Mouse (Mus musculus) kidney, postnatal 25 days (tissue): ENCODE measurements around the gene Ceacam3.
"Not testable (repeated sequence)": the region's sequence is repeated elsewhere in the genome, so short reads cannot be mapped to it uniquely, and the experiment has no call there.

ENCODE experiments used
- DNase-seq, 2 experiments: peaks; one replicate each; pipeline ENCODE4 v3.0.0; 2021; ENCODE audit warnings: mixed read lengths in 2 of 2

Ceacam3 gene

DNA sequence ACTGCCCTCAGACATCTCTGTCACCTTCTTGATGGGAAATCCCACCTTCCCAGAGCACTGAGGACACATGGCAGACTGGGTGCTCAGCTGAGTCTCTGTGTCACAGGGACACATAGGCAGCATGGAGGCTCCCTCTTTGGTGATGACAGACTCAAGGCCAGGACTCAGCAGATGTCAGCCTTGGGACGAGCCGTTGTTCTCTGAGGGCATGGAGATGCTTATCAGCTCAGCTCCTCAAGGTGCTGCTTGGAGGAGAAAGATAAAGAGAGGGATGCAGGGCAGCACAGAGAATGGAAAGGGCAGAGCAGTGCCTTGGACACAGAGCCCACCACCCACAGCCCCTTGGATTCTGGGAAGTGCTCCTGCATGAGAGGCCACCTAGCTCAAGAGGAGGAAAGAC is at the start of gene Ceacam3:
Gene Ceacam3, plus strand, starts transcription at position 352 of the 400 bp plus-strand sequence.
- DNase-seq = no peak

- not testable (repeated sequence) for DNase-seq
Measured at GRCm38 (mm10) chr7:17101631-17102030, 48.5 kb upstream of the Ceacam3 start.

DNA sequence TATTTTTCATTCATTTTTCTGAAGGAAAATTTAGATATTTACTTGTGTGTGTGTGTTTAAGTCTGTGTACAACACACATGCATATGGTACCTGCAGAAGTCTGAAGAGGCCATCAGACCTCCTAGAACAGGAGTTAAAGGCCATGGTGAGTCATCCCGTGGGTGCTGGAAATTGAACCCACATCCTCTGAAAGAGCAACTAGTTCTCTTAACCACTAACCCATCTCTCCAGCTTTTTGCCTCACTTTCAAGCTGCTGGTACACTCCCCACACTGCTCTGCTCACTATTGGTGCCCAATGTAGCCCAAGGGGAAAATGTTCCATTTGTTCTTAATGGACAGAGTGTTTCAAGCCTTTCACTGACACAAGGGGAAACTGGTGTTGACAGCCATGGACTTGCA is 14.8 kb upstream of the Ceacam3 start:
- no peak for DNase-seq

- peak; percentile 73 to 84 for DNase-seq
Measured at GRCm38 (mm10) chr7:17155634-17156033, 5.6 kb downstream of the Ceacam3 start.

DNA sequence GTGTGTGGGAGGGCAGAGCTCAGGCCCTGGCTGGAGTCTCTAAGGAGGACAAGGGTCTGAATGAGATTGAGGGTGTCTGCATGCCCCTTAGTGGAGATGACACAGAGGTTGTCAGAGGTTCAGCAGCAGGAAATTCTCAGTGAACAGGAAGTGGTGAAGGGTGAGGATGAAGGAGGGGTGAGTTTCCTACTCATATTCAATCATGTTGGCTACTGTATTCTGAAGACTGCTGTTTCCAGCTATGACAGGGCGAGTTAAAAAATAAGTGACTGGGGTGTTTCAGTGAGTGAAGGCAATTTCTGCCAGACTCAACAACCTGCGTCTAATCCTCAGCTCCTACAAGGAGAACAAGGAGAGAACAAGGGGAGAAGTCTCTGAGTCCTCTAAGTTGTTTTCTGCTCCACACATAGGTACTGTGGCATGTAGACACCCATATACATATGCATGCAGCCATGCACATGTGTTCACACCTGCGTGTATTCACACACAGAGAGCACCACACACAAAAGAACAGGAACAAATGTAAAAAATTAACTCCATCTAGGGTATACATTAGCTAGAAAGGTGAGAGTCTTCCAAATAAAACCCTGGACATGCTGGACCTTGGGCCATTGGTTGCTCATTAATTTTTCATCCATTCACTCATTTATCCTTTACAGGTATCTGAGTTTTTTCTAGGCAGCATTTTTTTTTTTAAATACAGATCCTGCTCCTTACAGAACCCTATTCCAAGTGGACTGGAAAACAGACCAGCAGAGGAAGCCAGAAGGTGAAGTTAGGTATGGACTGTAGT is 7.0 kb downstream of the Ceacam3 start:
- DNase-seq = peak; percentile 11 to 53

- DNase-seq = peak; percentile 51 to 54
Measured at GRCm38 (mm10) chr7:17159011-17159410, 8.9 kb downstream of the Ceacam3 start.

DNA sequence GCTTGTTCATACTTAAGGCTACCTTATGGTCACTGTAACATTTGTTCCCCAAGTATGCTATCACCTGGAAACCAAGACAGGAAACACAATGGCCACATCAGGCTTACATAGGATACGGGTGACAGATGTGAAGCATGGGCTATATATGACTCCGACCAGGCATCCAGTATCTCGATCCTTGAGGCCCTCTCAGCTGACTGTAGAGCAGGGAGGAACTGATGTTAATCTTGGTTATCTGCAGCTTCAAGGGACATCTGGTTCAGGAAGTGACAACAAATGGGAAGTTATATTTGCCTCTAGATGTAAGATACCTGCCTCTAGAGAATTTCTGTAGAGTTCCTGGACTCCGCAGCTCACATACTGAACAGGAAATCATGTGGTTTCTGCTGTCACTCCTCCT is 21.7 kb downstream of the Ceacam3 start:
- no peak for DNase-seq

DNA sequence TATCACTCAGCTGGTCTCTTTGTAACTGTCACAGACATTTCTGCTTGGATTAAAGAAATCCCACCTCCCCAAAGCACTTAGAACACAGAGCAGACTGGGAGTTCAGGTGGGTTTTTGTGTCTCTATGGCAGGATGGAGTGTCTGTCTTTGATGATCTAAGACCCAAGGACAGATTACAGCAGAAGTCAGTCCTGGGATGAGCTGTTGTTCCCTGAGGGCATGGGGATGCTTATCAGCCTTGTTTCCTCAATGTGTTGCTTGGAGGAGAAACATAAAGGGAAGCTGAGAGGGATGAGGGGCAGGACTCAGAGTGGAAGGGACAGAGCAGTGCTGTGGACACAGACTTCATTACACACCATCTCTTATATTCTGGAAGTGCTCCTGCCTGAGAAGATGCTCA is 53.1 kb downstream of the Ceacam3 start, which contains the start of gene Psg29:
Gene Psg29, plus strand, starts transcription at position 301 of the 400 bp plus-strand sequence.
- DNase-seq = no peak

- DNase-seq = no peak
Measured at GRCm38 (mm10) chr7:17205530-17206184, 55.6 kb downstream of the Ceacam3 start.
